ENCODE assay signal across 26 mouse cellular contexts in the genomic region with DNA sequence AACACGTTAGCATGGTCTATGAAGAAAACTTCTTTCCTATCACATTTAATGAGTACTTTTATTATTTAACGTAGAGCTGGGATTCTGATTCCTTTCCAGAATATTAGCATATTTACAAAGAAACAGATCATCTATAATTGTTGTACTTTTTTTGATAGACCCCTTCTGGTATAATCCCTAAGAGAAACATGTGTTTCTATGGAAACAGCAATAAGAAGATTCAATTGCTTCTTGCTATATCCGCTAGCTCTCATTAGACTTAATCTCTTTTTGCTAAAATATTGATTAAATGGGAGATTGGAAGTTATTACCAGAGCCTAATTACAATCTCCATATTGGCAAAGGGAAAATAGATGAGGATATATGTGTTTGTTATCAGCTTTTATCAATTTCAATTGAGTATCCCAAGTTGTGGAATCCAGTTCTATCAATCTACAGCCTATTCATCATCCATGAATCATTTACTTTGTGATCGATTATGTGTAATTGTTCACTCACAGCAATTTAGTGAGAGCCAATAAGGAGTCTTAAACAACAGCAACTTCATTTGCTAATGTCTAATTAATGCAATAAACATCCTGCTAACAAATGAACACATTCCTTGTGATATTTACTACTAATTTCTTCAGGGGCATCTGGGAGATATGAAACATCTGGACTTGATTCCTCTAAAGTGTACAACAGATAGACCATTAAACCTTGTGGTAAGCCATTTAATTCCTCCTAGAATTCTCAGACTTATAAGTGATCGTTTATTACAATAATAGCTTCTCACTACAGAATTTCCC.
"Had no signal": no experiment of that assay in that cellular context is flagged by ENCODE, and none has a peak within 500 bp of the region (broad histone marks: within the 10 kb centered on the region; RNA-seq: fewer than 3 reads in every experiment).

No protein-coding gene starts in this region.

- DNase-seq: forebrain, postnatal 0 days; gastrocnemius, postnatal 14 days; gastrocnemius, postnatal 36 days; heart, adult 11 months; heart, adult 2 months; heart, postnatal 14 days; heart, postnatal 36 days; kidney, adult 11 months; kidney, adult 2 months; kidney, adult 9 months; kidney, postnatal 14 days; kidney, postnatal 36 days; layer of hippocampus, adult 9-11 months; liver; liver, embryonic 13.5 days had no signal

- H3K4me2 ChIP-seq: heart, embryonic 11.5 days; heart, embryonic 13.5 days; heart, embryonic 15.5 days; hindbrain, embryonic 15.5 days; kidney, embryonic 15.5 days; limb, embryonic 12.5 days; liver, embryonic 11.5 days; liver, embryonic 13.5 days had no signal

- H3K9ac ChIP-seq: forebrain, postnatal 0 days; heart, embryonic 13.5 days; heart, embryonic 15.5 days; hindbrain, embryonic 15.5 days; kidney, embryonic 15.5 days; limb, embryonic 12.5 days; liver, embryonic 13.5 days had no signal

- H3K27me3 ChIP-seq: heart, embryonic 13.5 days; heart, embryonic 15.5 days; hindbrain, embryonic 15.5 days; kidney, embryonic 15.5 days; limb, embryonic 12.5 days; liver, embryonic 13.5 days had no signal

- H3K4me1 ChIP-seq: heart, embryonic 13.5 days; heart, embryonic 15.5 days; hindbrain, embryonic 15.5 days; kidney, embryonic 15.5 days; limb, embryonic 10.5 days; limb, embryonic 12.5 days; liver, embryonic 13.5 days had no signal

- H3K27ac ChIP-seq: heart, adult 2 months; heart, embryonic 13.5 days; heart, embryonic 15.5 days; hindbrain, embryonic 15.5 days; kidney, embryonic 15.5 days; kidney, postnatal 0 days; left cerebral cortex, adult 2 months; limb, embryonic 10.5 days; limb, embryonic 12.5 days; liver, embryonic 13.5 days had no signal

- ATAC-seq: forebrain, postnatal 0 days; intestine, embryonic 16.5 days had no signal

- H3K9me3 ChIP-seq: heart, embryonic 13.5 days; heart, embryonic 15.5 days; hindbrain, embryonic 15.5 days; kidney, embryonic 15.5 days; limb, embryonic 10.5 days; limb, embryonic 12.5 days; liver, embryonic 13.5 days had no signal

- H3K36me3 ChIP-seq: heart, embryonic 13.5 days; heart, embryonic 15.5 days; hindbrain, embryonic 15.5 days; liver, embryonic 13.5 days had no signal

- H3K4me3 ChIP-seq: heart, adult 2 months; heart, embryonic 13.5 days; heart, embryonic 15.5 days; hindbrain, embryonic 15.5 days; kidney, embryonic 15.5 days; left cerebral cortex, adult 2 months; limb, embryonic 10.5 days; limb, embryonic 12.5 days; liver, embryonic 13.5 days had no signal
